Mouse (Mus musculus) stomach, postnatal 0 days (tissue): Measurements from ENCODE around the gene Krt17. TPM values are rescaled to one million over a fixed set of nuclear protein-coding genes. Genes with fewer than 3 reads are reported as not detected.
A peak's percentile ranks its signal among the peaks of the same experiment; 100 is the strongest.
"Not testable (repeated sequence)": the region's sequence is repeated elsewhere in the genome, so short reads cannot be mapped to it uniquely, and the experiment has no call there.

Source experiments
- ATAC-seq: fragments of 200-750 bp; cut with Nextera tagmentation; 2 replicates; pipeline ENCODE4 v1.8.0; 2017; ENCODE audit not compliant: low FRiP score, low TSS enrichment
- DNase-seq: peaks from one replicate; pipeline ENCODE4 v3.0.0-alpha.2; 2016; ENCODE audit warnings: low spot score
- H3K27ac ChIP-seq: fragments of 300-500 bp; sonication (generic); replicated peaks from 2 replicates; pipeline ENCODE4 v1.5.1; 2014; ENCODE audit warnings: mild to moderate bottlenecking, control low read depth
- H3K27me3 ChIP-seq: fragments of 300-500 bp; sonication (generic); 2 replicates; pipeline ENCODE4 v1.6.1; 2014; ENCODE audit warnings: low read length; ENCODE audit not compliant: control insufficient read depth, insufficient read depth
- H3K36me3 ChIP-seq: fragments of 300-500 bp; sonication (generic); 2 replicates; pipeline ENCODE4 v1.6.1; 2014; ENCODE audit warnings: low read length, mixed read lengths; ENCODE audit not compliant: control insufficient read depth, insufficient read depth
- H3K4me1 ChIP-seq: fragments of 300-500 bp; sonication (generic); replicated peaks from 2 replicates; pipeline ENCODE4 v1.6.1; 2014; ENCODE audit warnings: antibody characterized with exemption; ENCODE audit not compliant: control insufficient read depth, insufficient read depth
- H3K4me2 ChIP-seq: fragments of 300-500 bp; sonication (generic); replicated peaks from 2 replicates; pipeline ENCODE4 v1.6.1; 2014; ENCODE audit warnings: low read depth, mild to moderate bottlenecking, control low read depth, moderate library complexity
- H3K4me3 ChIP-seq: fragments of 300-500 bp; sonication (generic); 2 replicates; pipeline ENCODE4 v1.5.1; 2014; ENCODE audit warnings: low read depth, low read length, control low read depth
- H3K9ac ChIP-seq: fragments of 300-500 bp; sonication (generic); 2 replicates; pipeline ENCODE4 v1.6.1; 2014; ENCODE audit warnings: mild to moderate bottlenecking, low read length, control low read depth, mixed read lengths
- H3K9me3 ChIP-seq: fragments of 300-500 bp; sonication (generic); 2 replicates; pipeline ENCODE4 v1.6.1; 2016; ENCODE audit warnings: low read length; ENCODE audit not compliant: control insufficient read depth
- CTCF ChIP-seq: IDR thresholded peaks from 2 replicates; pipeline ENCODE4 v1.5.1; 2016; ENCODE audit warnings: antibody characterized with exemption, low read depth, mild to moderate bottlenecking, moderate library complexity
- EP300 ChIP-seq: optimal IDR thresholded peaks from 2 replicates; pipeline ENCODE3; 2016; ENCODE audit warnings: antibody characterized with exemption
- WGBS: fragments of 180-500 bp; shearing (Covaris S2); extraction: QIAGEN DNeasy Blood & Tissue Kit; methylation state at CpG from one replicate; pipeline ENCODE4 v1.1.7; 2014; 5-methylcytosine and 5-hydroxymethylcytosine counted together
- polyA plus RNA-seq: library from polyadenylated mRNA; unstranded; fragments of >200 nt; fragmentation: Nextera tagmentation; extraction: Ambion mirVana; gene quantifications from 2 replicates; pipeline ENCODE4 v1.2.1, GENCODE M21; 2015

Krt17 gene
- polyA plus RNA-seq, 1 experiment from 2014 or later = 46.4 TPM

- no peaks in the 10 kb centered on the region for H3K4me1 ChIP-seq
- no peak overlapping the region for H3K9ac ChIP-seq
- H3K27me3 ChIP-seq = no peaks in the 10 kb centered on the region
- H3K27ac ChIP-seq = no peak overlapping the region
- no peak for TF ChIP-seq CTCF
- TF ChIP-seq EP300 = no peak
- no peaks in the 10 kb centered on the region for H3K36me3 ChIP-seq
- H3K4me2 ChIP-seq = no peak overlapping the region
- WGBS = 91% methylated on average over 9 of the region's 9 CpGs
- no peak for ATAC-seq
- DNase-seq = no peak
- no peaks in the 10 kb centered on the region for H3K9me3 ChIP-seq
- H3K4me3 ChIP-seq = no peak overlapping the region
Measured at GRCm38 (mm10) chr11:100259079-100259478, 1.8 kb downstream of the Krt17 start.

- no peak overlapping the region for H3K27ac ChIP-seq
- H3K9ac ChIP-seq = no peak overlapping the region
- DNase-seq = no peak
- no peaks in the 10 kb centered on the region for H3K9me3 ChIP-seq
- TF ChIP-seq CTCF (no peak), EP300 (no peak)
- H3K27me3 ChIP-seq = no peaks in the 10 kb centered on the region
- ATAC-seq = no peak
- no peak overlapping the region for H3K4me3 ChIP-seq
- WGBS = 94% methylated on average over 1 of the region's 1 CpGs
- H3K4me2 ChIP-seq = no peak overlapping the region
- no peaks in the 10 kb centered on the region for H3K36me3 ChIP-seq
- H3K4me1 ChIP-seq = no peaks in the 10 kb centered on the region
Measured at GRCm38 (mm10) chr11:100257967-100258366, 2.9 kb downstream of the Krt17 start.

- ATAC-seq (no peak), DNase-seq (no peak)
- no peak overlapping the region for H3K9ac ChIP-seq
- no peak overlapping the region for H3K27ac ChIP-seq
- no peak for TF ChIP-seq CTCF
- no peak for TF ChIP-seq EP300
- no peak overlapping the region for H3K4me2 ChIP-seq
- 76% methylated on average over 6 of the region's 6 CpGs for WGBS
- H3K4me3 ChIP-seq = no peak overlapping the region
- H3K27me3 ChIP-seq = no peaks in the 10 kb centered on the region
- H3K36me3 ChIP-seq = no peaks in the 10 kb centered on the region
- no peaks in the 10 kb centered on the region for H3K9me3 ChIP-seq
- H3K4me1 ChIP-seq = no peaks in the 10 kb centered on the region
Measured at GRCm38 (mm10) chr11:100255514-100255913, 5.3 kb downstream of the Krt17 start.

- Histone ChIP-seq H3K36me3 (no peaks in the 10 kb centered on the region), H3K9me3 (no peaks in the 10 kb centered on the region), H3K4me1 (no peaks in the 10 kb centered on the region), H3K4me3 (no peak overlapping the region), H3K27ac (no peak overlapping the region), H3K4me2 (no peak overlapping the region), H3K27me3 (no peaks in the 10 kb centered on the region), H3K9ac (no peak overlapping the region)
- peak; percentile 66 for ATAC-seq
- no peak for TF ChIP-seq CTCF
- no peak for TF ChIP-seq EP300
- peak; percentile 39 for DNase-seq
- WGBS = 49% methylated on average over 5 of the region's 5 CpGs
Measured at GRCm38 (mm10) chr11:100254360-100255090, 6.3 kb downstream of the Krt17 start.

GRCm38 (mm10) chr11:100248852-100249465 lies 11.9 kb downstream of the Krt17 start, which contains the start of gene Krt16:
Gene Krt16, minus strand, starts transcription at chr11:100248902.
- Histone ChIP-seq H3K9ac (no peak within 1 kb of the TSS), H3K27me3 (no peaks in the 10 kb centered on the region), H3K4me1 (no peaks in the 10 kb centered on the region), H3K9me3 (no peaks in the 10 kb centered on the region), H3K36me3 (no peaks in the 10 kb centered on the region), H3K4me3 (no peak within 1 kb of the TSS), H3K4me2 (no peak within 1 kb of the TSS), H3K27ac (no peak within 1 kb of the TSS)
- no peak for TF ChIP-seq EP300
- no peak for TF ChIP-seq CTCF
- DNase-seq (no peak), ATAC-seq (no peak)
- 57% methylated on average over 7 of the region's 7 CpGs for WGBS

GRCm38 (mm10) chr11:100246471-100246870 lies 14.4 kb downstream of the Krt17 start:
- not testable (repeated sequence) for DNase-seq

DNA sequence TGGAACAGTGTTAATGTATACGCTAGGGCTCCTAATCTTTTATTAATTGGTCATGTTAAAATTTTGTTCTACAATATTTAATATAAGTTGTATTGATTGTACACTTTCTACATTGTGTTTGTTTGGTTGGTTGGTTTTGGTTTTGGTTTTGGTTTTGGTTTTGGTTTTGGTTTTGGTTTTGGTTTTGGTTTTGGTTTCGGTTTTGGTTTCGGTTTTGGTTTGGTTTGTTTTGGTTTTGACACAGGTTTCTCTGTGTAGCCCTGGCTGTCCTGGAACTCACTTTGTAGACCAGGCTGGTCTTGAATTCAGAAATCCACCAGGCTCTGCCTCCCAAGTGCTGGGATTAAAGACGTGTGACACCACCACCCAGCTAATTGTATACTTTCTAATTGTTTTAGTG lies 20.6 kb downstream of the Krt17 start:
- not testable (repeated sequence) for H3K4me1 ChIP-seq, H3K27me3 ChIP-seq, H3K9ac ChIP-seq, H3K9me3 ChIP-seq, H3K27ac ChIP-seq, ATAC-seq, H3K4me3 ChIP-seq, H3K36me3 ChIP-seq, DNase-seq, H3K4me2 ChIP-seq
- 92% methylated on average over 4 of the region's 4 CpGs for WGBS

More at GRCm38 (mm10) chr11:100246471-100246870, 14.4 kb downstream of the Krt17 start:
- not testable (repeated sequence) for H3K4me2 ChIP-seq, H3K4me1 ChIP-seq, H3K4me3 ChIP-seq, ATAC-seq, H3K9ac ChIP-seq, H3K9me3 ChIP-seq, H3K27me3 ChIP-seq, H3K36me3 ChIP-seq, H3K27ac ChIP-seq
- peak; percentile 17; the same call in 1 of the 2 replicates for TF ChIP-seq CTCF
- 56% methylated on average over 7 of the region's 7 CpGs for WGBS
